Mouse (Mus musculus) left cerebral cortex, postnatal 4 days (tissue): Measurements from ENCODE around the gene Ap2m1. TPM values are rescaled to one million over a fixed set of nuclear protein-coding genes. Genes with fewer than 3 reads are reported as not detected.

ENCODE experiments used
- DNase-seq: peaks from one replicate; pipeline ENCODE4 v3.0.0-alpha.2; 2022
- intact Hi-C: fragments of 180-260 bp; cut with DNase I; formaldehyde crosslinking; loops from one replicate; pipeline ENCODE4 v1.15.1; 2025
- total RNA-seq, 2 experiments: library from RNA; stranded (reverse); gene quantifications; 2 replicates each; pipeline ENCODE4 v1.2.3; 2021

Ap2m1 gene
- total RNA-seq, 2 experiments from 2014 or later, result 865 to 870 TPM

DNA sequence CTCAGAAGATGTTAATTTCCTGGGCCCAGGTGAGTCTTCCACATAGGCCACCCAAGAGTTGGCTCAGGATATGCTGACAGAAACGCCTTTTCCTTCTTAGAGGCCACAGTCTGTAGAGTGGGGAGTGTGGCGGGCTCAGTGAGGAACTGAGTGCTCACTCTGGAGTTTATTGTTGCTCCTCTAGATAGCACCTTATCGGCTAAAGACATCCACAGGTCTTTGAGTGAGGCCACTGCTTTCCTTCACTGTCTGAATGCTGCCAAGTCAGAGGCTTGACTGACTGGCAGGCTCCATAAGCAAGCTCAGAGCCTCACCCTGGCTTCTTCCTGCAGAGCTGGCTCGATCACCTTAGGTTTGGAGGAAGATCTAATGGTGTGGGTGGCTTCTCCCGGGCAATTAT is 6.5 kb upstream of the Ap2m1 start:
- intact Hi-C loops, result no loop called here
- no peak for DNase-seq

DNA sequence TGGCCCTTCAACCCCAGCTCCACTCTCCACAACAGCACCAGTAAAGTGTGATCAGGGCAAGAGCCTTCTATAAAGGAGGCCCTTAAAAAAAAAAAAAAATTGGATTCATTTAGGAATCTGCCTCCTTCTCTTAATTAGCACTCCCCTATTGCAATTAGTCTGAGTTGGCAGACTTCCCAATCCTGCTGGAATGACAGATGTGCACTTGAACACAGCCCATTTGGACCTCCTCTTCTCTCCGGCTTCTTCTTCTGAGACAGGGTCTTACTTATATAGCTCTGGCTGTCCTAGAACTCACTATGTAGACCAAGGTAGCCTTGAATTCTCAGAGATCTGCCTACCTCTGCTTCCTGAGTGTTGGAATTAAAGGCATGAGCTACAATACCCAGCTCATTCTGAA is 5.9 kb upstream of the Ap2m1 start:
- DNase-seq, result peak; percentile 28
- intact Hi-C loops, result no loop called here

DNA sequence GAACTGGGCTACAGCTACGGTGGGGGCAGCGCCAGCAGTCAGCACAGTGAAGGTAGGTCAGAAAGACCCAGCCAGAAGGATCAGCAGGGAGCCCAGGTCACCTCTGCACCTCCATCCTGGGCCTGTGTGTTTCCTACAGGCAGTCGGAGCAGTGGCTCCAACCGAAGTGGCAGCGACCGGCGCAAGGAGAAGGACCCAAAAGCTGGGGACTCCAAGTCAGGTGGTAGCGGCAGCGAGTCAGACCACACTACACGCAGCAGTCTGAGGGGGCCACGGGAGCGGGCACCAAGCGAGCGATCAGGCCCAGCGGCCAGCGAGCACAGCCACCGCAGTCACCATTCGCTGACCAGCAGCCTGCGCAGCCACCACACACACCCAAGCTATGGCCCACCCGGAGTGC is 4.3 kb upstream of the Ap2m1 start:
- intact Hi-C loops, result loop anchor here (10.0 kb wide), 1 partner anchor 114 kb away; no protein-coding TSS in a partner anchor

DNA sequence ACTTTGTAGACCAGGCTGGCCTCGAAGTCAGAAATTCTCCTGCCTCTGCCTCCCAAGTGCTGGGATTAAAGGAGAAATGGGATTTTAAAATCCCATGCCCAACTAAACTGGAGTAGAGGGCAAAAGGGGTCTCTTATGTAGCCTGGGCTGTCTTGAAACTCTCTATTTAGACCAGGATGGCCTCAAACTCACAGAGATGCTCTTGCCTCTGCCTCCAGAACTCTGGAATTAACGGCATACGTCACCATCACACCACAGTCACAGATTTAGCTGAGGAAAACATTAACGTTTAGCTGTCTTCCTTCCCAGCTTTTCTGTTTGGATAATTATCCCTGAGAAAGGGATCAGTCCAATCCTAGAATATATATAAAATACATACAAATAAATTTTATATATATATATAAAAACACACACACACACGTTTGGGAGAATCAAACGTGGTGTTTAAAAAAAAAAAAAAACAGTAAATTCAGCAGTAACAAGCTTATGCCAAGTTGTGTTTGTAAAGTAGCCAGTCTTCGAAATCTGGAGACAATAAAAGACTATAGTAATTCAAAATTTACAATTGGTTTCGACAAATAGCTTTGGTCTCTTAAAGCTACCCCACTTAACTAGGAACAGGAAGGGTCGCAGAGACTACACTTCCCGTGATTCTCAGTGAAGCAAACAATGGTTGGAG is 522 bp upstream of the Ap2m1 start:
- intact Hi-C loops, result loop anchor here (10.0 kb wide), 1 partner anchor 110 kb away; no protein-coding TSS in a partner anchor
- DNase-seq, result no peak

More for the DNA sequence above, 4.3 kb upstream of the Ap2m1 start:
- DNase-seq, result no peak

DNA sequence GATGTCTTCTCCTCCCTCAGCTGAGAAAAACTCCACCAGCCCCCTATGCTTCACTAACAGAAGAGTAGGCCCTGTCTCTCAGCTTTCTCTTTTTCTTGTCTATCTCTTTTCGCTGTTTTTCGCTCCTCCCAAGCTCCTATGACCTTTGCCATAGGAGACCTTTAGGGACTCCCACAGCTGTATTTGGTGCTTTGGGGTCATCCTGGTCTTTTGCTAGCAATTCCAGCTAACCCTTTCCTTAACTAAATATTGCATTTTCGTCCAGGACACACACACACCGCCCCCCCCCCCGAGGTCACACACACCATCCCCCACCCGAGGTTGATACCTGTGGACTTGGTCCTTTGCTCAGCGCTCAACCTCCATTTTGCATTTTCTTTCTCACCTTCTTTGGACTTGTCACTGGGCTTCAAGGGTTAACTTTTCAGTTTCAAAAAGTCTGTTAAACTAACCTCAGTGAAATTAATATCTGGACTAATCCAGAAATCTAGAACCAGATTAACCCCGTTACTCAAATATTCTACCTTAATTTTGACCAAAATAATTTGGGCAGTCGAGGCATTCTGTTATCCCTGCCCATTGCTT is 895 bp downstream of the Ap2m1 start:
- DNase-seq, result no peak
- intact Hi-C loops, result loop anchor here (10.0 kb wide), 1 partner anchor 109 kb away; no protein-coding TSS in a partner anchor

DNA sequence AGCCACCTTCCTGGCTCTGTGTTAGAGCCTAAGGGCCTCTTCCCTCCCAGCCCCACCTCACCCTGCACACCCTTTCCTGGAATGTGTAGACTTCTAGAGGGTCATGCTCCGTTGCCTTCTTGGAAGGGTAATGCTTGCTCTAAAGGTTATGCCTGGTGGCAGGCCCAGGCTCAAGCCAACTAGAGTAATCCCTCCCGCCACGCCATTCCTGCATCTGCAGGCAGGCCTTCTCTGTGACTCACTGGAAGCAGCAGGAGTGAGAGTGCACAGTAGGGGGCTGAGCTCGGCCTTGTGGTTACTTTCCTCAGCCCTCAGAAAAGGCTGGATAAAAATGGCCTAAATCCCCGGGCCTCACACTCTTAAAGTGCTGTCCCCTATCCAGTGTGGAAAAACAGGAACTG is 1.8 kb downstream of the Ap2m1 start:
- DNase-seq, result peak; percentile 31

DNA sequence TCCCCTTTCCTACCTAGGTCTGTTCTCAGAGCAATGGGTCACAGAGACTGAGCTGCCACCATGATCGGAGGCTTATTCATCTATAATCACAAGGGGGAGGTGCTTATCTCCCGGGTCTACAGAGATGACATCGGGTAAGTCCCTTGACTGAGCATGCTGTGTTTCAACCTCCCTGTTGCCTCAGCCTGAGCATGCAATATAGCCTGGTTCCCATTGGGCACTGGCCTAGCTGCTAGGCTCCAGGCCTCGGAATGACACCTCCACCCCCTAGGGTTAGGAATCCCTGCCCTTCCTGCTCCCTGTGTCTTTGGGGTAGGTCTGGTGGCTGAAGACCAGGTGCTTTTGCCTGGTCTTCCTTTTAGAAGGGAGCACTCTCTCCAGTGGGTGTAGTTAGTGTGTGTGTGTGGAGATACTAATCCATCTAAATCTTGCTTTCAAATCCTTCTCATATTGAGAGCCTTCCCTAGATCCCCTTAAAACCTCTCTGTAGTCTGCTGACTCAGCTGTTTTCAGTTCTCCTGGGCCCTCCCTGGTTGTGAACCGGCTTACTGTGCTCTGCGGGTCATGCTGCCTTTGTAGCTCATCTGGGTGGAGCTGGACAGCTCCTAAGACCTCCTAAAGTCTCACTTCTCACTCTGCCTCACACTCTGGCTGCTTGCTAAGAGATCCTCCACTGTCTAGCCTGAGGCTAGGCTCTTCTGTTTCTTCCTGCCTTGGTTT is 2.5 kb downstream of the Ap2m1 start:
- intact Hi-C loops, result loop anchor here (10.0 kb wide), 1 partner anchor 107 kb away; no protein-coding TSS in a partner anchor
- DNase-seq, result no peak

More for the DNA sequence above, 1.8 kb downstream of the Ap2m1 start:
- intact Hi-C loops, result loop anchor here (10.0 kb wide), 1 partner anchor 108 kb away; no protein-coding TSS in a partner anchor

DNA sequence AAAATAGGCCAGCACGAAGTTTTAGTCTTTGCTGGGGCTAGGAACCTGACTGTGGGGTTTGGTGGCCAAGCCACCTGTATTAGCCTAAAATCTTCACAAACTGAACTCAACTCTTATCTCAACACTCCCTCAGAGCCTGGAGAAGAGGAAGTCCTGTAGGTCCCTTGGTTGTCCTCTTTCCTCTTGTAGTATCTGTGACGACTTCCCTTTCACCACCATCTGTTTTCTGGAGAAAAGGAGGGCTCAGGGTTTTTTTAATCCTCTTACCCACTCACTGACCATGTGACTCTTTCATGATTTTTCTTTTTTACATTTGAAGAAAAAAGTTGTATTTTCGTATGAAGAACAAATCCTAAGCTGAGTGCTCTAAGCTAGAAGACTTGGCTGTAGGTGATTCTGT is 4.4 kb downstream of the Ap2m1 start:
- intact Hi-C loops, result loop anchor here (10.0 kb wide), 1 partner anchor 105 kb away; no protein-coding TSS in a partner anchor
- DNase-seq, result no peak

DNA sequence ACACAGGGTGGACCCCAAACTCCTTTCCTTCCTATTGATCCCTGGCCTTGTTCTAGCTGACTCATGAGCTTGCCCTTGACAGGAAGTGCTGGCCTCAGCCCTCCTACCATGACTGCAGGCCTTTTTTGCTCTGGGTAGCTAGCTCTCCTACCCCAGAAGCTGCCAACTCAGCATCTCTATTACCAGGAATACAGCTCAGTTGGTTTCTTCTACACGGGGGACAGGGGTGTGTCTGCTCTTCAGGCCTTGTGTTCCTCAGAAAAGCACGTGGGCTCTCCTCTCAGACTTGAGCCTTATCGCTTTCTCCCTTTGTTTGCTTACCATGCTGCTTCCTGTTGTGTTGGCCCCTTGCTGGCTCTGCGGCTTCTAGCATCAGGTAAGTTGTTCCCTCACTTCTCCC is 5.2 kb downstream of the Ap2m1 start:
- DNase-seq, result no peak
- intact Hi-C loops, result no loop called here

DNA sequence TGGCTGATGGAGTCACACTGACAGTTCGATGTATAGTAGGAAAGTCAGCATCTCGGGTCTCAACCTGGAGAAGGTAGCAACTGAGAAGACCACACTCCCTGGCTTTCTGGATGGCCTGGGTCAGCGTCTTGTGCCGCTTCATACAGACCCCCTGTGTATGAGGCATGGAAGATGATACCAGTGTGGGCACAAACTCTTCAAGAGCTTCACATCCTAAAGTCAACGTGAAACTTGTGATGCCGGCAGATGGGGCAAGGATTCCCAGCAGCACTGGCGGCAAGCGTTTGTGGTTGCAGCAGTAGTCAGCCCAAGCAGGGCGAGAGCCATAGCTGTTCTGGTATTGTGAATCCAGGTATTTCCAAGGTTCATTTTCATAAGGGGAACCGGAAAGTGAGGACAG is 10.4 kb downstream of the Ap2m1 start:
- intact Hi-C loops, result no loop called here
- DNase-seq, result no peak

DNA sequence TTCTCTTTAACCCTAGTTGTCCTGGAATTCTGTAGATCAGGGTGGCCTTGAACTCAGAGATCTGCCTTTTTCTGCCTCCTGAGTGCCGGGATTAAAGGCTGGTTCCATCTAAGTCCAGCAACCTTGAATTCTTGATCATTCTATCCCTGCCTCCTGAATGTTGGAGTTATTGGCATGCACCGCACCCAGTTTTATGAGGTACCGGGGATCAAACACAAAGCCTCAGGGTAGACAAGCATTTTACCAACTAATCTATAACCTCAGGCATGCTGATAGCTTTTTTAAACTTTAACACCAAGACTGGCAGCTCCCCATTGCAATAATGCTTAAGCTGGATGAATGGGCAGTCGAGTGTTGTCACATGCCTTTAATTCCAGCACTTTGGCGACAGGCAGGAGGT is 12.1 kb downstream of the Ap2m1 start:
- intact Hi-C loops, result no loop called here
- DNase-seq, result no peak

DNA sequence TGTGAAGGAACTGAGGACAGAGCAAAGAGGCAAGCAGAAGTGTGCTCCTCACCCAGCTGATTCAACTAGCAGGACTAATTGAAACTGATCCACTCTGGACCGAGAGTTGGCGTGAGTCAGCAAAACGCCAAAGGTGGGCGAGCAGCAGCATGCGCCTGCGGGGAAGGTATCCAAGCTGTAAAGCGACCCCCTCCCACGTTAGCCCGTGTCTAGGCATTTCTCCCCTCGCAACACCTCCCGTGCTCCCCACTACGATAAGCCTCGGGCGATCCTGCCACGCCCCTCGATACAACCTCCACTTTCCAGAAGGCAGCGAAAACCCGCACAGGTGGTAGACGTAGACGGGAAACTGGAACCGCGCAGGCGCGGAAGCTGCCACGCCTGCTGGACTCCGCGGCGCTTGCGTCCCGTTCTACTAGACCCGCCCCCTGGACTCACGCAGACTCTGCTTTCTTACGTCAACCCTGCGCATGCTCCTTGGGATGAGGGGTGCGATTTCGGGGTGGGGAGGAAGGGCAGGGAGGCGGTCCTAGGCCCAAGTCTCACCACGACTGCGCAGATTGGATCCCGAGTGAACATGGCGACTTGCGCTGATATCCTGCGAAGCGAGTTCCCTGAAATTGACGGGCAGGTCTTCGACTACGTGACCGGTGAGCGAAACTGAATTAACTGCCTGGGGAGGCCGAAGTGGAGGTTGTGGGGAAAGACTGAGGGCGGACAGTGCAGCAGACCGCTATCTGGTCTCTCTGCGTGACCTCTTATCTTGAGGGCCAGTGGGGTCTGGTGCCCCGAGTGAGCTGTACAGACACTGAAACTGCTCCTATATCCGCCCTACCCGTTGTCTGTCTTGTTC is 13.0 kb downstream of the Ap2m1 start, which contains the start of gene Abcf3:
Abcf3 (plus strand) TSS at position 482 of the 853 bp plus-strand sequence.
- intact Hi-C loops, result no loop called here

DNA sequence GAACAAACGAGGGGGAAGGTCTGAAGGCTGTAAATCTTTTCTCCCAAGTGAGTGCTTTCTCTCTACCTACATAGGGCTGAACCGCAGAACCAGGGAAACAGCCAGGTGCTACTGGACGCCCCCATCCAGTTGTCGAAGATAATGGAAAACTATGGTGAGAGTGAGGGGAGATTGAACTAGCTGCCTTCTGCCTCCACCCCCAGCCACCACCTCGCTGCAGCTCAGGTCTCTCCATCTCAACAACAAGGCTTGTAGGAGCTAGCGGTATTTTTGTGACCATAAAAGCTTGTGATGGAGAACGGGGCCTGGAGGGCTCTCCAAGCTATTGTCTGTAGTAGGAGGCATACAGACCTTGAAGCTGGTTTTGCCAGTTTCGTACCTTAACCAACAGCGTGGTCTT is 13.9 kb downstream of the Ap2m1 start:
- no peak for DNase-seq
- intact Hi-C loops, result no loop called here

More for the DNA sequence above, 13.0 kb downstream of the Ap2m1 start, which contains the start of gene Abcf3:
- DNase-seq, result peak; percentile 99

DNA sequence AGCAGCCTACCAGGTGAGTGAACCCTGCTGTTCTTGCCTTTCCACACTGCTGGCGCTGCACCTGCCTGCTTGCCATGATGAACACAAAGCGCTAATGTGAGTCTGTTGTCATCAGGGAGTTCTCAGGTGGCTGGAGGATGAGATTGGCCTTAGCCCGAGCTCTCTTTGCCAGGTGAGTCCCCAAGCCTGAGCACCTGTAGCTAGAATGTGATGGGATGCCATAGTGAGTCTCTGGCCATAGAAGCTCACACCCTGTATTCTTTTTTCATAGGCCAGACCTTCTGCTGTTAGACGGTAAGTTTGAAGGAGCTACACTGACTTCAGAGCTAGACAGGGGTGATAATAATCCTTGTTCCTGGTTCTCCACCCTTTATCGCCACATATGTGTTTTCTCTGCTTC is 16.4 kb downstream of the Ap2m1 start:
- no peak for DNase-seq
- intact Hi-C loops, result no loop called here

DNA sequence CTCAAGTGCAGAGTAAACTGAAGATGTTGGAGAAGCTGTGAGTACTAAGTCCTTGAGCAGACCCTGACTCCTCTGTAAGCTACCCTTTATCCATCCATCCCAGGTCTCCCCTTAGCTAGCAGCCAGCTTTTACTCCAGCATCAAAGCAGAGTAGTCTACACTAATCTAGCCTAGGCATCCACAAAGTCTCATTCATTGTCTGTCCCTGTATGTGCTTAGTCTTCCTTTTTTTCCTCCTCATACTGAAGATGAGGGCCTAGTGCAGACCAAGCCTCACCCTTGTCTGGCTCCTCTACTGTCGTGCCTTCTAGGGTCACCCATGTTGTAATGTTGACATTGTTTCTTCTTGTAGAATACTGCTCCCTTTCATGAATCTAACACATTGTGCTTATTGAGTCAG is 17.3 kb downstream of the Ap2m1 start:
- no peak for DNase-seq
- intact Hi-C loops, result no loop called here

DNA sequence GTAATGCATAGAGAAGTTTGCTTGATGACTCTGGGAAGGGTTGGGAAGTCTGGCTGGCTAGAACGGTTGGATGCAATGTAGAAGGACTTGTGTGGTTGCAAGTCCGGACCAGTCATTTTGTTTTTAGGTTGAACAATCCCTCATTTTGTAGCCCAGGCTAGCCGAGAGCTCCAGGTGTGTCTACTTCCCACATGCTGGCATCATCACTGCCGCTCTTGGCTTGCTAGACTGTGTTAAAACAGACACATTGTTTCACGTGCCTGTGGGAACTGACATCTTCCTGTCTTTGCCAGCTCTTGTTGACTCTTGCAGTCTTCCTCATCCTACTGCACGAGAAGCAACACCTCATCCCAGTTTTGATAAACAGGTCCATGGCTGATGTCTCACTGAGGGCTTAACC is 19.7 kb downstream of the Ap2m1 start:
- DNase-seq, result no peak
- intact Hi-C loops, result no loop called here

DNA sequence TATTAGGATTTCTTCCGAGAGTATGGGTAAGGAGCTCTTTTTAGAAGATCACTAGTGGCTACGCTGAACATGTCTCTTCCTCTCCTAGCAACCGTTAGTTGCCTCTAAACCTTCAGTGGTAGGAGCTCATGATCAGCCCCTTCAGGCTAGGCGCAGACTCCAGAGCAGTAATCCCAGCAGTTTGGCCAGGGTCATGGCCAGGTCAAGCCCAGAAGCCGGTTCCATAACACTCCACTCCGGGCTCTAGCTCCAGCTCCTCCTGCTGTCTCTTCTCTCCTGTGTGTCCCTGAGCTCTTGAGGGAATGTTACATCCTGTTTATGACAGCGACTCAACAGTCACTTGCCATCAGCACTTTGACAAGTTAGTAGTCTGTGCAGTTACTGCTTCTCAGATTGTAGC is 22.1 kb downstream of the Ap2m1 start:
- intact Hi-C loops, result no loop called here

DNA sequence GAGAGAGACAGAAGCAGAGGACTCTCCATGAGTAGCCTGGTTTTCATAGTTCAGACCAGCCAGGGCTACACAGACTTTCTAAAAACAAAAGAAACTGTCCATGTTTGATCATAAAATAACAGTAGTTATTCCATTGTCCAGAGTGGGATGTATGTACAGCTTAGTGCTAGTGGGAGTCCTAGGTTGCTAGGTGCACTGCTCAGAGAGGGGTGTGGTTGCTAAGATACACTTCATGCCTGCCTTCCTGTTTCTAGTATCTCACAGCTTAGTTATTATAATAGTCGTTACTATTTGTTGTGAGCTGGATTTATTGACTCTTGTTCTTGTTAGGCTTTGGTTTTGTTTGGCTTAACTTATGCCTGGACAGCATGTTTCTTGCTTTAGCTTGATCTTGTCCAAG is 29.8 kb downstream of the Ap2m1 start:
- no peak for DNase-seq
- intact Hi-C loops, result no loop called here

More for the DNA sequence above, 22.1 kb downstream of the Ap2m1 start:
- DNase-seq, result no peak

DNA sequence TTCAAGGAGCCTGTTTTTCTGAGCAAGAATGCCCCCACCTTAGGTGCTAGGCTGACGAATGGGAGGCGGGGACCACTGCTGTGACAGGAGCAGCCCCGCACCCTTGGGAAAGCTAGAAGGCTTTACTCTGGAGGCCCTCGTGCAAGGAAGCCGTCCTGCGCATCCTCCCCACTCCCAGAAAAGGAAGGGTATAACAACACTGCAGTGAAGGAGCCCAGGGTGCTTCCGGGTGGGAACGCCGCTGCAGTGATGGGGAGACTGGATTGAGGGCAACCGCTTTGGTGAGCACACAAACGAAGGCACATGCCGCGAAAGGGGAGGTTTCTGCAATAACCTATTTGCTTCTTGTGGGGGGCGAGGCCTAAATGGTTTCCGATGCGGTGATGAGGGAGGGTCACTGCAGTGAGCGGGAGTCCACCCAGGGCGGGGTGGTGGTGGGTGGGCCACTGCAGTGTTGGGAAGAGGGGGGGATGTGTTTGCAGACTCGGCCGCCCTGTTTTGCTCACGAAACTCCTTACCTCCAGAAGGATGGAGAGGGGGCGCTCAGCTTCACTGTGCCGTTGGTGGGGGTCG is 54.2 kb downstream of the Ap2m1 start, which contains the start of gene Vwa5b2:
Vwa5b2 (plus strand) TSS at position 106 of the 573 bp plus-strand sequence.
- intact Hi-C loops, result no loop called here
- no peak for DNase-seq
